Mouse (Mus musculus): ENCODE measurements around the gene Gtf2h4. TPM values are rescaled to one million over a fixed set of nuclear protein-coding genes. Genes with fewer than 3 reads are reported as not detected.

Gtf2h4 gene
- polyA plus RNA-seq, 1 experiment from 2014 or later: 50.7 TPM

GRCm38 (mm10) chr17:35691811-35692210, 18.3 kb upstream of the Gtf2h4 start:
- no peak overlapping the region for H3K4me2 ChIP-seq (replicated peaks; ENCODE audit: low read depth, low read length)
- H3K4me1 ChIP-seq (ENCODE audit: control insufficient read depth, insufficient read depth, low read length): no peaks in the 10 kb centered on the region
- H3K4me3 ChIP-seq (ENCODE audit: low read length): no peak overlapping the region
- peaks cover 75% of the 10 kb centered on the region for H3K36me3 ChIP-seq (ENCODE audit: control insufficient read depth, insufficient read depth, low read length)
- H3K27me3 ChIP-seq (ENCODE audit: control insufficient read depth, insufficient read depth, low read length): no peaks in the 10 kb centered on the region
- H3K9me3 ChIP-seq (ENCODE audit: control insufficient read depth, low read length): peaks cover 4% of the 10 kb centered on the region; the same call in 1 of the 2 replicates
- no peak overlapping the region for H3K27ac ChIP-seq (ENCODE audit: low read depth, low read length)
- ATAC-seq (ENCODE audit: low FRiP score, low TSS enrichment): no peak
- no peak overlapping the region for H3K9ac ChIP-seq (ENCODE audit: low read depth, low read length)
- 79% methylated on average over 4 of the region's 4 CpGs for WGBS

GRCm38 (mm10) chr17:35689936-35690645, 16.6 kb upstream of the Gtf2h4 start:
- no peak overlapping the region for H3K4me3 ChIP-seq (ENCODE audit: low read length)
- H3K9ac ChIP-seq (ENCODE audit: low read depth, low read length): no peak overlapping the region
- no peak for ATAC-seq (ENCODE audit: low FRiP score, low TSS enrichment)
- H3K4me1 ChIP-seq (ENCODE audit: control insufficient read depth, insufficient read depth, low read length): no peaks in the 10 kb centered on the region
- no peak overlapping the region for H3K4me2 ChIP-seq (replicated peaks; ENCODE audit: low read depth, low read length)
- H3K27ac ChIP-seq (ENCODE audit: low read depth, low read length): no peak overlapping the region
- no peaks in the 10 kb centered on the region for H3K27me3 ChIP-seq (ENCODE audit: control insufficient read depth, insufficient read depth, low read length)
- no peaks in the 10 kb centered on the region for H3K9me3 ChIP-seq (ENCODE audit: control insufficient read depth, low read length)
- H3K36me3 ChIP-seq (ENCODE audit: control insufficient read depth, insufficient read depth, low read length): peaks cover 87% of the 10 kb centered on the region
- 88% methylated on average over 18 of the region's 18 CpGs for WGBS

GRCm38 (mm10) chr17:35688347-35689175, 15.0 kb upstream of the Gtf2h4 start:
- Histone ChIP-seq H3K4me3 (ENCODE audit: low read length) (no peak overlapping the region), H3K9ac (ENCODE audit: low read depth, low read length) (no peak overlapping the region), H3K9me3 (ENCODE audit: control insufficient read depth, low read length) (no peaks in the 10 kb centered on the region), H3K4me2 (replicated peaks; ENCODE audit: low read depth, low read length) (no peak overlapping the region), H3K4me1 (ENCODE audit: control insufficient read depth, insufficient read depth, low read length) (no peaks in the 10 kb centered on the region), H3K36me3 (ENCODE audit: control insufficient read depth, insufficient read depth, low read length) (peaks cover 96% of the 10 kb centered on the region), H3K27me3 (ENCODE audit: control insufficient read depth, insufficient read depth, low read length) (no peaks in the 10 kb centered on the region), H3K27ac (ENCODE audit: low read depth, low read length) (no peak overlapping the region)
- WGBS: 85% methylated on average over 25 of the region's 25 CpGs
- ATAC-seq (ENCODE audit: low FRiP score, low TSS enrichment): no peak

GRCm38 (mm10) chr17:35685061-35685460, 11.5 kb upstream of the Gtf2h4 start:
- WGBS: 78% methylated on average over 9 of the region's 9 CpGs
- ATAC-seq (ENCODE audit: low FRiP score, low TSS enrichment): no peak
- no peaks in the 10 kb centered on the region for H3K4me1 ChIP-seq (ENCODE audit: control insufficient read depth, insufficient read depth, low read length)
- no peaks in the 10 kb centered on the region for H3K9me3 ChIP-seq (ENCODE audit: control insufficient read depth, low read length)
- no peak overlapping the region for H3K4me3 ChIP-seq (ENCODE audit: low read length)
- no peak overlapping the region for H3K9ac ChIP-seq (ENCODE audit: low read depth, low read length)
- peaks cover 86% of the 10 kb centered on the region for H3K36me3 ChIP-seq (ENCODE audit: control insufficient read depth, insufficient read depth, low read length)
- no peak overlapping the region for H3K27ac ChIP-seq (ENCODE audit: low read depth, low read length)
- H3K4me2 ChIP-seq (replicated peaks; ENCODE audit: low read depth, low read length): no peak overlapping the region
- no peaks in the 10 kb centered on the region for H3K27me3 ChIP-seq (ENCODE audit: control insufficient read depth, insufficient read depth, low read length)

GRCm38 (mm10) chr17:35681986-35682385, 8.4 kb upstream of the Gtf2h4 start:
- Histone ChIP-seq H3K9me3 (ENCODE audit: control insufficient read depth, low read length) (no peaks in the 10 kb centered on the region), H3K4me1 (ENCODE audit: control insufficient read depth, insufficient read depth, low read length) (no peaks in the 10 kb centered on the region), H3K9ac (ENCODE audit: low read depth, low read length) (no peak overlapping the region), H3K36me3 (ENCODE audit: control insufficient read depth, insufficient read depth, low read length) (peaks cover 56% of the 10 kb centered on the region), H3K27me3 (ENCODE audit: control insufficient read depth, insufficient read depth, low read length) (no peaks in the 10 kb centered on the region), H3K4me3 (ENCODE audit: low read length) (no peak overlapping the region), H3K4me2 (replicated peaks; ENCODE audit: low read depth, low read length) (no peak overlapping the region), H3K27ac (ENCODE audit: low read depth, low read length) (no peak overlapping the region)
- WGBS: 95% methylated on average over 13 of the region's 13 CpGs
- no peak for ATAC-seq (ENCODE audit: low FRiP score, low TSS enrichment)

- H3K9me3 ChIP-seq (ENCODE audit: control insufficient read depth, low read length): no peaks in the 10 kb centered on the region
- no peak overlapping the region for H3K4me3 ChIP-seq (ENCODE audit: low read length)
- H3K27me3 ChIP-seq (ENCODE audit: control insufficient read depth, insufficient read depth, low read length): no peaks in the 10 kb centered on the region
- H3K36me3 ChIP-seq (ENCODE audit: control insufficient read depth, insufficient read depth, low read length): peaks cover 42% of the 10 kb centered on the region
- no peaks in the 10 kb centered on the region for H3K4me1 ChIP-seq (ENCODE audit: control insufficient read depth, insufficient read depth, low read length)
- H3K4me2 ChIP-seq (replicated peaks; ENCODE audit: low read depth, low read length): no peak overlapping the region
- H3K27ac ChIP-seq (ENCODE audit: low read depth, low read length): no peak overlapping the region
- H3K9ac ChIP-seq (ENCODE audit: low read depth, low read length): no peak overlapping the region
- WGBS: 32% methylated on average over 6 of the region's 6 CpGs
- ATAC-seq (ENCODE audit: low FRiP score, low TSS enrichment): no peak
Measured at GRCm38 (mm10) chr17:35680591-35680990, 7.1 kb upstream of the Gtf2h4 start.

- no peaks in the 10 kb centered on the region for H3K27me3 ChIP-seq (ENCODE audit: control insufficient read depth, insufficient read depth, low read length)
- no peak for ATAC-seq (ENCODE audit: low FRiP score, low TSS enrichment)
- peaks cover 3% of the 10 kb centered on the region; the same call in 1 of the 2 replicates for H3K4me1 ChIP-seq (ENCODE audit: control insufficient read depth, insufficient read depth, low read length)
- no peaks in the 10 kb centered on the region for H3K9me3 ChIP-seq (ENCODE audit: control insufficient read depth, low read length)
- WGBS: 87% methylated on average over 6 of the region's 6 CpGs
- peak overlapping the region; percentile 69; the same call in 1 of the 2 replicates for H3K9ac ChIP-seq (ENCODE audit: low read depth, low read length)
- peaks cover 7% of the 10 kb centered on the region; the same call in 1 of the 2 replicates for H3K36me3 ChIP-seq (ENCODE audit: control insufficient read depth, insufficient read depth, low read length)
- H3K4me3 ChIP-seq (ENCODE audit: low read length): peak overlapping the region; percentile 57; the same call in 1 of the 2 replicates
- H3K4me2 ChIP-seq (replicated peaks; ENCODE audit: low read depth, low read length): 0 out of 2 replicates have a peak overlapping the region, but pooled peaks have one; percentile 83
- H3K27ac ChIP-seq (ENCODE audit: low read depth, low read length): no peak overlapping the region
Measured at GRCm38 (mm10) chr17:35672527-35672926, 1.0 kb downstream of the Gtf2h4 start.

- Histone ChIP-seq H3K4me1 (ENCODE audit: control insufficient read depth, insufficient read depth, low read length) (peaks cover 3% of the 10 kb centered on the region; the same call in 1 of the 2 replicates), H3K4me2 (replicated peaks; ENCODE audit: low read depth, low read length) (no peak overlapping the region), H3K4me3 (ENCODE audit: low read length) (no peak overlapping the region), H3K27me3 (ENCODE audit: control insufficient read depth, insufficient read depth, low read length) (no peaks in the 10 kb centered on the region), H3K36me3 (ENCODE audit: control insufficient read depth, insufficient read depth, low read length) (peaks cover 7% of the 10 kb centered on the region; the same call in 1 of the 2 replicates), H3K9ac (ENCODE audit: low read depth, low read length) (no peak overlapping the region), H3K9me3 (ENCODE audit: control insufficient read depth, low read length) (no peaks in the 10 kb centered on the region), H3K27ac (ENCODE audit: low read depth, low read length) (no peak overlapping the region)
- no peak for ATAC-seq (ENCODE audit: low FRiP score, low TSS enrichment)
- 93% methylated on average over 6 of the region's 6 CpGs for whole genome bisulfite sequencing
Measured at GRCm38 (mm10) chr17:35671846-35672245, 1.7 kb downstream of the Gtf2h4 start.

- H3K4me2 ChIP-seq (replicated peaks; ENCODE audit: low read depth, low read length): no peak overlapping the region
- no peak overlapping the region for H3K4me3 ChIP-seq (ENCODE audit: low read length)
- H3K27me3 ChIP-seq (ENCODE audit: control insufficient read depth, insufficient read depth, low read length): no peaks in the 10 kb centered on the region
- no peak for ATAC-seq (ENCODE audit: low FRiP score, low TSS enrichment)
- H3K9ac ChIP-seq (ENCODE audit: low read depth, low read length): no peak overlapping the region
- no peaks in the 10 kb centered on the region for H3K9me3 ChIP-seq (ENCODE audit: control insufficient read depth, low read length)
- peaks cover 11% of the 10 kb centered on the region; the same call in 1 of the 2 replicates for H3K4me1 ChIP-seq (ENCODE audit: control insufficient read depth, insufficient read depth, low read length)
- peaks cover 7% of the 10 kb centered on the region; the same call in 1 of the 2 replicates for H3K36me3 ChIP-seq (ENCODE audit: control insufficient read depth, insufficient read depth, low read length)
- H3K27ac ChIP-seq (ENCODE audit: low read depth, low read length): no peak overlapping the region
- 86% methylated on average over 9 of the region's 9 CpGs for WGBS
Measured at GRCm38 (mm10) chr17:35669731-35670130, 3.8 kb downstream of the Gtf2h4 start.
